Mouse (Mus musculus) liver, adult 10 weeks (tissue): ENCODE data around the gene Pip4k2c. TPM values are rescaled to one million over a fixed set of nuclear protein-coding genes. Genes with fewer than 3 reads are reported as not detected.

Experiments used
- polyA plus RNA-seq: library from polyadenylated mRNA; stranded (reverse); fragments of 350-450 nt; fragmentation: Illumina TruSeq; extraction: RNeasy Lipid Tissue Mini Kit (QIAGEN cat#74804); gene quantifications from one replicate; pipeline ENCODE4 v1.2.3, GENCODE M21; 2014; ENCODE audit warnings: low read depth, low replicate concordance

The Pip4k2c gene
- 5.8 TPM for polyA plus RNA-seq

DNA sequence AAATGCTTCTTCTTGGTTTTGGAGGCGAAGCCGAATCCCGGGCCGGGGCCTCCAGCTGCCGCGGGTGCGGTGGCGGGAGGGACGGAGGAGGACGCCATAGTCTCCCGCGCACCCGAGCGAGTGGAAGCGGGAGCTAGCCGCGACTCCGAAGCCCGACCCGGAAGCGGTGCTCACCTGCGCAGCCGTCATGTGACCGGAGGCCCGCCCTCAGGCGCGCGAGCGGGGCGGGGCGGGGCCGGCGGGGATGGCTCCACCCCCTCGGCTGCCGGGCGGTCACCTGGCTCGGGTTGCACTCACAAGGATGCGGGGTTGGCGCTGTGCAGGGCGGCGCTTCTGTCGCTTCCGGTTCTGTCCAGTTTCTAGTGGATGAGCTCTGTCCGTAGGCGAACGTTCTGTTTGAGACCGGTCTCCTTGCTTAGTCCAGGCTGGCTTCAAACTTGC lies at the start of gene Pip4k2c:
Pip4k2c (minus strand) TSS at position 172 of the 441 bp plus-strand sequence.

DNA sequence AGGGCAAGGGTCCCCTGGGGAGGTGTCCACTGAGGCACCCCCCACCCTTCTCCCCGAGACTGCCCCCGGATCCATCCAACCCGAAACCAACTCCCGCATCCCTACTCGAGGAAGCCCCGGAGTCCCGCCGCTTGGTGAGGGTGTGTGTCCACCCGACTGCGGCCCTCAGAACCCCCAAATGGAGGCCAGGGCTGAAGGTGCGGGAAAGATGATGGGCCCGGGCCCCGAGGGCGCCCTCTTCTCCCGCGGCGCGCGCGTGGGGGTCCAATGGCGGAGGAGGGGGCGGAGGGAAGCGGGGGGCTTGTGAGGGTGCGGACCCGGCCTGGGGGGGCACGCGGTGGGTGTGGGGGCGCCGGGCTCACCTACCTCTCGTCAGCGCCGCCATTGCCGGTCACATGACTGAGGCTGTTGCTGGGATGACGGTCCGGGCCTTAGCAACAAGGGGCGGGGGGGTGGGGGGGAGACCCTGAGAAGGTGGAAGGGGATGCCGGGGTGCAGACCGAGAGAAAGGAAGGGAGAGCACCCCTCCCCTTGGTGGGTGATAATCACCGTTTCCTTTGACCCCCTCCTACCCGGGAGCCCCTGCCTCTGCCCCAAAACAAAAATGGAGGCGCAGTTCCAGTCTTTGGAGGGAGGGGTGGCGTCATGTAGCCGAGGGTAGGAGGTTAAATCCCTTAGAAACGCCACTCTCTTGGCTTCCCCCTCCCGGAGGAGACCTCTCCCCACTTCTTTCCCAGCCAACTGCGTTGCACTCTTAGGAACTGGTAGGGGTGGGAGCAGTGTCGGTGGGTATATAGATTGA lies 15.9 kb downstream of the Pip4k2c start, which contains the start of gene Dtx3:
Dtx3 (minus strand) TSS at position 401 of the 802 bp plus-strand sequence.

DNA sequence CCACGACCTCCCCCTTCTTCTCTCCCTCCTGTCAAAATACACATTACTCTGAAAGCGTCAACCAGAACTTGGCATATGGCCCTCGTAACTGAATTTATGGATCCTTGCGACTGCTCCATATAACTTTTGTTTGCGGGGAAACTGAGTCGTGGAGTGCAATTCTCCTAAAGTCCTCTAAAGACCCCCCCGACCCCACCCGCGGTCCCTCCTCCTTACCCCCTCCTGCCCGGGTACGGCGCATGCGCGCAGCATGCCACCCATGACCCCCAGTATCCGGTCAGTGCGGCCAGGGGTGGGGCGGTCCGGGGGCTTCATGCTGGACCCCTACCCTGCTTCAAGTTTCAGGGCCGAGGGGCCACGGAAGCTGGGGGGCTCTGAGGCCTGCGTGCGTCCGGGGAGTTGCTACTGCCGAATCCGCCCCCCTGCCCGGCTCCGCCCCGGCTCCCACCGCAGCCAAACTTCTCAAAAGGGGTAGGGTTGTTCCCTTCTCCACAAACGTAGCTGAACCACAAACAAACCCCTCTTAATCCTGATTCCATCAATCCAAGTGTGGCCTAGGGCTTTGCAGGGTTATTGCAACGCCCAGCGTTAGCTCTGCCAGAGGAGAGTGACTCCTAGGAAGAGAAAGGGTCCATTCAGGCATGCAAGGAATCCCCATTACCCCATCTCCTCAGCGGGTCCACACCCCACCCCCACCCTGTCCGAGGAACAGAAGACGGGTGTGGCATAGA lies 21.6 kb downstream of the Pip4k2c start, which contains the start of gene Arhgef25:
Arhgef25 (minus strand) TSS at position 433 of the 731 bp plus-strand sequence.

DNA sequence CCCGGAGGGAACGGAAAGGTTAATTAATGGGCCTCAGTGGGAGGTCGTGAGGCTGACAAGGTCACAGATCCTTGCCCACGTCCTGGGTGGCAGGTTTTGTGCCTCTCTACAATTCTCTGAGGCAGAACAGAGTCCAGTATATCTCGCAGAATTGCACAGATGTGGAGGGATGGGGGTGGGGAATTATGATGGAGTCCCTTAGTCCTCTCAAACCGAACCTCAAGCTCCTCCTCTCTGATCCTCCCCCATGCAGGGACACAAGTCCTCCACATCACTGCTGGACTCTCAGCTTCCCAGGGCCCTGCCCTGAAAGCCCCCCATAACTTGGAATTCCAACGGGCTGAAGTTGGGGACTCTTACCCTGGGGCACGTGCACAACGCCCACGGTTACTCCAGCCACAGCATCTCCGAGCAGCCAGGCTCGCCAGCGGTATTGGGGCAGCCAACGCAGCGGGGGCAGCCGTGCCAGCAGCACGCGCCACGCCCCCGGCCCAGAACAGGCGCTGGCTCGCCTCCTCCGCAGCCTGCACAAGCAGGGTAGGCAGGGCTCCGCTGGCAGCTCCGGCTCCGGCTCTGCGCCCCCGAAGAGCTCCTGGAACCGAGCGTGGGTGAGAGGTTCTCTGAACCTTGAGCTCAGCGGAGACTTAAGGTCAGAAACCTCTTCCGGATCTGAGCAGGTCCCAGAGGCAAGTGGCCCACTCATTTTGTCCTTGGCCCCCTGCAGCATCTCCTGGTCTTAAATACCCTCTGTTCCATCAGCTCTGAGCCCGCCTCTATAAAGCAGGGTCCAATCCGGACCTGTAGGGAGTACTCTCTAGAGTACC lies 31.3 kb downstream of the Pip4k2c start, which contains the start of gene Slc26a10:
Slc26a10 (minus strand) TSS at position 775 of the 824 bp plus-strand sequence.

DNA sequence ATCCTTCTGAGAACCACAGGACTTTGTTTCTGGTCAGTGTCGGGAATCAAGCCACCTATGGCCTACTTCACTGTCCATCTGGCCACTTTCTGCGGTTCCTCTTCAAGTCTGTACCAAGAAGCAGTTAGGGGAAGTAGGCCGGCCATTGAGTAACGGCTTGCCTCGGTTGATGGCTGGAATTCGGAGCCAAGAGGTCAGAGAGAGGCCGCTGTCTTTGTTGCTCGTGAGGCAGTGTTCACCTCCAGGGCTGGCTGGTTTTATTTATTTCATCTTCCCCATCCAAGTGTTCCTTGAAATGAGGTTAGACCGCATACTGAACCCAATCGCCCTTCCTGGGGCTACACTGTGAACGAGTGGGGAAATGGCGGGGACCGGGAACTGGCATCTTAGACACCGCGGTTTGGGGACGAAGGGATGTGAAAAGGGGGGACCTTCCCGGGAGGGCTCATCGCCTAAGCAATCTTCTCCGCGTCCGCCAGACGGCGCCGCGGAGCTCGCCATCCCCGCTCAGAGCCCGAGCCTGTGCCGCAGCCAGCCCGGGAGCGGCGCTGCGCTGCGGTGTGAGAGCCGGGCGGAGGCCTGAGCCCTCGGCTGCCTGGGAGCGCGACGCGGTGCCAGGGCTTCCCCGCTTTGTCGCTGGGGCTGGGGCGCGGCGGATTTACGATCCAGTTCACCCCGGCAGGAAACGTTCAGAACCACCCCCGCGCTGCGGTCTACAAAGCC lies 46.6 kb downstream of the Pip4k2c start, which contains the start of gene B4galnt1:
B4galnt1 (plus strand) TSS at position 595 of the 723 bp plus-strand sequence.

Other genes with a start within 250 kb of the Pip4k2c start
- 9.4 TPM for gene Ctdsp2, start 232.9 kb downstream of the Pip4k2c start, polyA plus RNA-seq
- not detected for gene Avil, start 210.9 kb downstream of the Pip4k2c start, polyA plus RNA-seq
- 10.8 TPM for gene Tsfm, start 180.7 kb downstream of the Pip4k2c start, polyA plus RNA-seq
- gene Mettl1, start 170.2 kb downstream of the Pip4k2c start, polyA plus RNA-seq, result 3.3 TPM
- not detected for gene Eef1akmt3, start 170.1 kb downstream of the Pip4k2c start, polyA plus RNA-seq
- gene Cyp27b1, start 163.3 kb downstream of the Pip4k2c start, polyA plus RNA-seq, result not detected
- not detected for gene March9, start 151.4 kb downstream of the Pip4k2c start, polyA plus RNA-seq
- gene Cdk4, start 148.1 kb downstream of the Pip4k2c start, polyA plus RNA-seq, result 18.1 TPM
- gene Tspan31, start 141.3 kb downstream of the Pip4k2c start, polyA plus RNA-seq, result 166 TPM
- gene Agap2, start 136.3 kb downstream of the Pip4k2c start, polyA plus RNA-seq, result not detected
- gene Os9, start 90.5 kb downstream of the Pip4k2c start, polyA plus RNA-seq, result 25.1 TPM
- gene B4galnt1, start 46.4 kb downstream of the Pip4k2c start, polyA plus RNA-seq, result 5.3 TPM
- gene Slc26a10, start 30.9 kb downstream of the Pip4k2c start, polyA plus RNA-seq, result 1.7 TPM
- 1.2 TPM for gene Arhgef25, start 21.5 kb downstream of the Pip4k2c start, polyA plus RNA-seq
- gene Dtx3, start 15.9 kb downstream of the Pip4k2c start, polyA plus RNA-seq, result 0.64 TPM
- 0.13 TPM for gene Kif5a, start 51.8 kb upstream of the Pip4k2c start, polyA plus RNA-seq
- 20.1 TPM for gene Dctn2, start 54.8 kb upstream of the Pip4k2c start, polyA plus RNA-seq
- 1.9 TPM for gene Mbd6, start 77.4 kb upstream of the Pip4k2c start, polyA plus RNA-seq
- 13.9 TPM for gene Mars, start 100.2 kb upstream of the Pip4k2c start, polyA plus RNA-seq
- gene Arhgap9, start 110.4 kb upstream of the Pip4k2c start, polyA plus RNA-seq, result 0.29 TPM
- gene Gli1, start 130.4 kb upstream of the Pip4k2c start, polyA plus RNA-seq, result not detected
- 8.0 TPM for gene Inhbe, start 142.8 kb upstream of the Pip4k2c start, polyA plus RNA-seq
- gene Inhbc, start 158.8 kb upstream of the Pip4k2c start, polyA plus RNA-seq, result 29.8 TPM
- gene R3hdm2, start 168.7 kb upstream of the Pip4k2c start, polyA plus RNA-seq, result 121 TPM